Mouse (Mus musculus) T-helper 1 cell (primary cell): Measurements from ENCODE around the gene Lamb1.

Experiments
- in situ Hi-C: fragments of 300-600 bp; cut with MboI, MseI; formaldehyde crosslinking; loops from one replicate; pipeline ENCODE4 v1.15.1; 2025; ENCODE audit warnings: high pct_unique_total_duplicates

The Lamb1 gene

DNA sequence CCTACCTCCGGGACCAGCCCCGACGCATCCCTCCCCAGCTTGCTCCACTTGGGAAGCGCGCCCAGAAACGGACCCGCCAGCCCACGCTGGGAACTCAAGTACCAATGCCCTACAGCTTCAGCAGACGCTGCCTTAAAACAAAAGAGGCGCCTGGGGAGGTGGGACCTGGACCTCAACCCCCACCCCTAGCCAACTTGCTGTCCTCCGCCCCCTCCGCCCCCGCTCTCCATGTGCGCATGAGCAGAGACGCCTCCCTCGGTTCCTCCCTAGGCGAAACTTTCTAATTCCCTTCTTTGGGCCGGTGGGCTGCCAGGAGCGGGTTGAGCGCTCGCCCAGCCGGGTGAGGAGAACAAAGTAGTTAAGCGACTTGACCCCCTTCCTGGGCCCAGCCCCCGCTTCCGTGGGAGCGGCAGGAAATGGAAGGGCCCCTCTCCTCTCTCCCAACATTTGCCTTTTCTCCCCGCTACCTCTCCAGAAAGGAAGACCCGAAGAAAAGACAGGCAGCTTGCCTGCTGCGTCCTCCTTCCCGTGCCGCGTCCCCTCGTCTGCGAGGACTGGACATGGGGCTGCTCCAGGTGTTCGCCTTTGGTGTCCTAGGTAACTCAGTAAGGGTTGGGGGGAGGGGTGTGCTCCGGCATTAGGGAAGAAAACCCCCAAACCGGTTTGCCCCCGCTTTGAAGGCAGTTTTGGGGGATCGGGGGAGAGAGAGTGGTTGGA lies at the start of gene Lamb1:
Lamb1 (plus strand) TSS at position 230 of the 717 bp plus-strand sequence.
- in situ Hi-C loops, result no loop called here

DNA sequence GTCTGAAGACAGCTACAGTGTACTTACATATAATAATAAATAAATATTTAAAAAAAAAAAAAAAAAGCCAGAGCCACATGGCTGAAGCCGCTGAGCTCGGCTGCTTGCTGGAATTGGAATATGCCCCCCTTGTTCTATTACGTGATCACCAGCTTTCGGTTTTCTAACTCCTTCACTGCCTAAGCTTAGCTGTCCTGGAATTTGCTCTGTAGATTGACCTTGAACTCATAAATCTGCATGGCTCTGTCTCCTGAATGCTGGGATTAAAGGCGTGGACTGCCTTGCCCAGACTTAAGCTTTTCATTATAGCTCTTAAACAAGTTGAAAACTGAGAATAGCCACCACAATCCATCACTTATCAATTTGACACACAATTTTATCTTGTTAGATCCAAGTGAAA lies 47.8 kb upstream of the Lamb1 start:
- in situ Hi-C loops, result no loop called here

DNA sequence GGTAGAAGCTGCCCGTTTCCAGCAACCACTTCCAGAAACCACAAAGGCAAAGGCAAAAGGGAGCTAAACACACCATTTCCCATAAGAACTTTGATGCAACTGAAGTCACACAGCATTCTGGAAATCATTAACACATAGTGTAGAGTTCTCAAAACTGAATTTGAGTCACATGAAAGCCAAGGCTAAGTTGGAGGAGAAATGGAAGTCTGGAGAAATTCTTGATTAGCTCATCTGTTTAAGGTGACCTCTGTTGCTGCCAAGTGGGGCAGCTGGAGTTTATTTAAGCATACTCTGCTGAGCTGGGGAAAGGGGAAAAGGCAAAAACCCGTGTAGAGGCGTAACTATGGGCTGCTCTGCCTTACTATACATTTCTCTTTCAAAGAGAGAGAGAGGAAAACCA lies 46.3 kb upstream of the Lamb1 start:
- in situ Hi-C loops, result no loop called here

DNA sequence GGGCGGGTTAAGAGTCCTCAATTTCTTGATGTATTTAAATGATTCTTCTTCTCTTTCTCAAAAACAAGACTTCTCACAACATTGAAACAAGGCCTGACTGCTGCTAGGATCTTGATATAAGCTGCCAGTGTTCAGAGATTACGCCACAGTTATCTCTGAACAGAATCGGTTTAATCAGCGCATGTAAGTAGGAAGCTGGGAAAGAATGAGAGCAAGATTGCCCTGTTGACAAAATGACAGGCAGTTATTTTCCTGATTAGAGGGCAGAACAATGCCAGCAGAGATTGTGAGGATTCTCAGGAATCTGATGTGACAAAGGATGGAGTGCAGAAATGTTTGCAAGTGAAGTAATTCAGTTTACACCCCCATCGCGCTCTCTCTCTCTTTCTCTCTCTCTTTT lies 43.5 kb upstream of the Lamb1 start:
- in situ Hi-C loops, result no loop called here

DNA sequence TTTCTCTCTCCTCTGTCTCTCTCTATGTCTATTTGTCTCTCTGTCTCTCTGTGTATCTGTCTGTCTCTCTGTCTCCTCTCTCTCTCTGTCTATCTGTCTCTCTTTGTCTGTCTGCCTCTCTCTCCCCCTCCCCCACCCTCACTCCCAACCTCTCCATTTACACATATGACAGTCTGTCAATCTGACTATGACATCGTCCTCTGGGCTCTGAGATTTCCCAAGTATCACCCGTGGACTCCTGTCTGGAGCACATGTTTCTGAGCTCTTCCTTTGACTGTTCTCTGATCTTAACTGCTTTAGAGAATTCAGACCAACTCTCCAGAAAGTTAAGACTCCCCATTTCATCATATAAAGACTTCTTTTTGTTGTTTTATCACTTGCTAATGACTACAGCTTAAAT lies 42.8 kb upstream of the Lamb1 start:
- in situ Hi-C loops, result no loop called here

DNA sequence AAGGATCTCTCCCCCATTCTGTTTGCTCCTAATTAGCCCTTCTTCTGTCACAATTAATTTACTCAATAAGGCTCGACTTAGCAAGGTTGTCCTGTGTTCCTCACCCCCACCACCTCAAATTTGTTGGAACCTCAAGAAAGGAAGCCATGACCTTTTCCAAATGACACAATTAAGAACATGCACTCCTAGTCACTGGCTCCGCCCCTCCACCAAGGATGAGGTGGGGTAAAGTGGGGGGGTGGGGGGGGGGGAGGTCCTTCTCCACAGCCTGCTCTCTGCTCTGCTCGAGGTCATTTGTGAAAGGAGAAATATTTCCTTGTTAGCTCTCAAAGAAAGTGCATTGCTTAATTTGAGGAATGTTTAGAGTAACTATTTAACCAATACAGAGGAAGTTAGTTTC lies 42.3 kb upstream of the Lamb1 start:
- in situ Hi-C loops, result no loop called here

DNA sequence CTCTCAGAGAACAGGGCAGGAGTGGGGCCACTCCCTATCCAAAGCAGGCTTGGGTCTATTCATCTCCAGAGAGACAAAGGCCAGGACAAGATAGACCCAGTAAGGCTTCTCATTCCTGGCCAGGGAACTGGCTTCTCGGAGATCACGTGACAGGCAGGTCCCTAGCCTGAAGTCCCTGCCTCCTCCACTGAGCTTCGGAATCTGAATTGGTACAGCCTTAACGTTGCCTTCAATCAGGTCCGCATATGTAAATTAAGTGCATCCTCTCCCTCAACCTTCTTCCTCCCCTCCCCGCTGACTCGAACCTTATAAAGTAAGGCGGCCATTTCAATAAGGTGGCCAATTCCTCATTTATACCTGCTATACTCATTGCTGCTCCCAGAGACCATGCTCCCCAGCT lies 39.6 kb upstream of the Lamb1 start:
- in situ Hi-C loops, result no loop called here

DNA sequence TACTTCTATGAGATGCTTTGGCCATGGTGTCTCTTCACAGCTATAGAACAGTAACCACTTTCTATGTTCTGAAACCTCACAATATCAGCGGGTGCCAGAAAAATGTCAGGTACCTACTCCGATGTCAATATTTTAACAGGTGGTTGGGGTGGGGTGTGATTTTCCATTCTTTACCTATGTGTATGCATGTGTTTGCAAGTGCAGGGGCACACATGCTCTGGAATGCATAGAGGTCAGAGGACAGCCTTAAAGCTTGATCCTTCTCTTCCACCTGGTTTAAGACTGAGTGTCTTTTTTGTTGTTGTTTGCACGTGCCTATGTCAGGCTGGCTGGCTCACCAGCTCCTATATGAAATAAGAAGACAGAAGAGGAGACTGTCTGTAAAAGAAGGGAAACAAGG lies 37.9 kb upstream of the Lamb1 start:
- in situ Hi-C loops, result no loop called here

DNA sequence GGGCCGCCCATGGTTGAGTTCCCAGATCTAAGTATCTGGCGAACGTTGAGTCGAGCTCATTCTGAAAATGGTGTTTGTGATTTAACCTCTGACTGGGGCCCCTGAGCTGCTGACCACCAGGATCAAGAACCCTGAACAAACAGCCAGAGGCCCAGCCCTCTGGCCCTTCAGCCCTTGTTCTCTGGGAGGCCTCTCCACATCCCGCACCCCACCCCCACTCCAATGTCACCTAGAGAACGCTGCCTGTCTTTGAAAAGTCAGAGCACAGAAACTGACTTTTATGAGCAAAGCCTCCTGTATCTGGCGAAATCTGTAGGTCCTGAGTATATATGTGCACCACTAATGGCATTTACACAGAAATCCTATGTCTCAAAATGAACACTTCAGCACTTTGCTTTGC lies 36.2 kb upstream of the Lamb1 start:
- in situ Hi-C loops, result no loop called here

DNA sequence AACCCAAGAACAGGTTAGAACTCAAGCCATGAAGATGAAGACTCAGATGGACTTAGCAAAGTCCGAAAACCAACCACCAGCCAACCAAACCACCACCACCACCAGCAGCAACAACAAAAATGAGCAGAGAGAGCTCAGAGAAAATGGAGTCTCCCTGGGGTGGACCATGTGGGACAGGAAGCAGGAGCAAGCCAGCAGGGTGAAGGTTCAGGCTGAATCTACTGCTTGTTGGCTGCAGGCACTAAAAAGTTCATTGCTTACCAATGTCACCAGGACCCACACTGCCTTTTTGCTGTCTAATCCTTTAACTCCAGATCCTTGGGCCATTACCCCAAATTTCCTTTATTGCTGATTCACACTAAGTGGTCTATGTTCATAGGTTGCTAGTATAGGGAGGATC lies 32.4 kb upstream of the Lamb1 start:
- in situ Hi-C loops, result no loop called here

DNA sequence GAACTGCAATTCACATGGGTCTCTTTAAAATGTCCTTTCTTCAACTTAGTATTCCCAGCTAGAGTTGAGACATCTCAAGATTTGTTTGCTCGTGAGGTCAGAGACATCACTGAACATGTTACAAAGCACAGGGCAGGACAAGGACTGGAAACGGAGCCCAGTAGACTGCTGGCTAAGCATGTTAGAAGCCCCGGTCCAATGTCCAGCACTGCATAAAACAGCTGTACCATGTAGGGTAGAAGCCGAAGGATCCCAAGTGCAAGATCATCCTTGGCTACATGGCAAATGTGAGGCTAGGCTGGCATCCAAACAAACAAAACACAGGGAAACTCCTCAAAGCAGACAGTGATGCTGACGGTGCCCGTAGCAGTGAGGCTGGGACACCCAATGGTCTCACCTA lies 30.0 kb upstream of the Lamb1 start:
- in situ Hi-C loops, result no loop called here

DNA sequence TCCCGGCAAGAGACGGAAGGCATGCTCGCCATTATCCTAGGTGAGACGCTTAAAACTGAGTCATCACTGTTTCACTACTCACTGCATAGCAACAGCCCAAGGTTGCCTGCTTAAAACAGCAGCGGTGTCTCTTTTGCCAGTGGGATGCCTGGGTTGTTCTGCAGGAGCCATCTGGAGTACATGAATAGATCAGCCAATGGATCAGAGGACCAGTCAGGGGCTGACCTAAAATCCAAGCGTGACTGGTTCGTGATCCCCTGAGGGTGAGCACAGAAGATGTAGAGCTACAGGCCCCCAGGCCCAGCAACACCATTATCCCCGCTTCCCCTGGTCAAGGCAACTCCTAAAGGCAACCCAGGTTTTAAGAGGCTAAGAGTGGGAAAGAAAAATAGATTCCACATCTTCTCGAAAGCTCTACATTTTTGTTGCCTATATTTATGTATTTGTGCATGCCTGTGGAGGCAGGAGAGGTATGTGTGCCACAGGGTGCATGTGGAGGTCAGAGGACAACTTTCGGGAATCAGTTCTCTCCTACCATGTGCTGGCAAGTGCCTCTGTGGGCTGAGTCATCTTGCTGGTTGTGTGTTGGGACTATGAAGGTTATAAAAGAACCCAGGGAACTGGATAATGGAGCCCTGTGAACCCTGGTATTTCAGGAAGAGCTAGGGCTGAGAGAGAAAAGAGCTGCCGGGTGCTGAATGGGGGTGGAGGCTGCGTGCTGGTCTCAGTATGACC lies 28.0 kb upstream of the Lamb1 start:
- in situ Hi-C loops, result no loop called here

DNA sequence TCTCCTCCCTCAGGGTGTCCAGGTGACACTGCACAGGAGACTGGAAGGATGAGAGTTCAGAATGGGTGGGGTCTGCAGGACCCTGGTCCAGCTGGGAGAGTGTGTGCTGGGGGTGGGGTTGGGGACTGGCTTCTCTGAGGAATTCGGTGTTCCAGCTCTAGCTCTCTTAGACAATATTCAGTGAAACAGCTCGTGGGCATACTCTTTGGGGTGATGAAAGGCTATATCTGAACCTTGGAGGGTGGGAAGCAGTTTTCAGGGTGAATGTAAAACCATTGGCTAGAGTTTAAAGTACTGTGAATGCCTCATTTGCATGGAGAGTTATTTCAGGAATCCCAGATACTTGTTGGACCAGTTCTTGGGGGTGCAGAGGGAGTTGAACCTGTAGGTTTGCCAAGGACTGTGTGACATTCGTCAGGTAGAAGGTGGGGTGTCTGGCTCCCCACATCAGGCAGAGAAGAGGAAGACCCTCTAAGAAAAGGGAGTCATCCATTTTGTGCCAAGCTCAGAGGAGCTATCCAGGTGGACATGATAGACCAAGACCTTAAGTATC lies 25.9 kb upstream of the Lamb1 start:
- in situ Hi-C loops, result no loop called here

DNA sequence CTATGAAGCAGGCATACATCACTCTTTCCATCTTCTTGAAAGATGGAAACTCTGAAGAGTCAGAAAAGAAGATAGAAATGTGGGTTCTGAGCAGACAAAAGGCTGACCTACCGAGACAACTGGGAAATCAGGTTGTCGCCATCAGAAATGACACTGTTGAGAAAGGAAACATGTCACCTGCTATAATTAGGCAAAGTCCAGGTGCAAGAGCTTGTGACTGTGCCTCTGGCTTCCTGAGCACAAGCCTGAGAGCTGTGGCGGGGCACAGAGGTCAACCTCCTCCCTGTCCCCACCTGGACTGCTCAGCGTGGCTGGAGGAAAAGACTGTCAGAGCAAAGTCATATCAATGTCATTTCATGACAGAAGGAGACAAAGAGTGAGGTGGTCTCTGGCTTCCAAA lies 25.2 kb upstream of the Lamb1 start:
- in situ Hi-C loops, result no loop called here

DNA sequence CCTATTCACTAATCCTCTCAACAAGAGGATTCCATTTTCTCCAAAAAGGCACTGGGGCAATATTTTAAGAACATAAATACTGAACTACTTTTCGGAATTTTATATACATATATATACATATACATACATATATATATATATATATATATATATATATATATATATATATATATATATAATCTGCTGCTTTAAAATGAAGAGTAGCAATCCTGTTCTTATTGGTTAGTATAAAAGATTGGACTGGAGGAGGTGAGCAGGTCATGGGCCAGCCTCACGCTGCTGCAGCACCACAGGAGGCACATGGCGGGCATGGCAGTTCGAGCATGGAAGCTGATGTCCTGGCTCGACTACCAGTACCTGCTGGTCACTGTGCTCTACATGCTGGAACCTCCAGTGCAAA lies 24.6 kb upstream of the Lamb1 start, which contains the start of gene Gm6993:
Gm6993 (plus strand) TSS at position 301 of the 400 bp plus-strand sequence.
- in situ Hi-C loops, result no loop called here

DNA sequence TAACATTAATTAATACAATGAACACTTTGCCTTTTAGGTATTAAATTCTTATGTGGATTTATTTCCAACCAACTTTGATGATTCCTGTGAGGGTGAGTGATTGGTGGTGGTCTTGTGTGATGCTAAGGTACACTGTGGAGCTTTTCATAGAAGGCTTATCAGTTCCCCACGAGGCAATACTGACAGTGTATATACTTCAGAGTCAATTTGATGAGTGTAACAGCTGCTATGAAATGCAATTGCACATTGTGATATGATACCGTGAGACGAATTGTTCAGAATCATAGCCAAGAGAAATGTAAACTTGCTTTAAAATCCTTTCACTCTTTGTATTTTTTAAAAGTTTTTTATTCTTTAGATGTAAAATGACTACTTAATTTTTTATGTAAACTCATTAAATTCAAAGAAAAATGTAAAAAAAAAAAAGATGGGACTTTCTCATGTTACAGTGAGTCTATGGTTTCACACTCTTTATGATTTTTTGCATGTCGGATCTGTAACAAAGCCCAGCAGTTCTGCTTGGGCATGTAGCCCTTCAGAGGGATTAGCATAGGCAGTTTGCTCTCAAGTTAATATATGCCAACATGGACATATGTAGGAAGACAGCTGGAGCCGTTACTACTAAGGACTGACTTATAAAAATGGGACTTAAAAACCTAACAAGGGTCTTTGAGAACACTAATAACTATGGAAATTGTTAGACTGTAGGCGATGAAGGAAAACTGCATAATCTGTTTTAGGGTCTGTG lies 23.3 kb upstream of the Lamb1 start:
- in situ Hi-C loops, result no loop called here

DNA sequence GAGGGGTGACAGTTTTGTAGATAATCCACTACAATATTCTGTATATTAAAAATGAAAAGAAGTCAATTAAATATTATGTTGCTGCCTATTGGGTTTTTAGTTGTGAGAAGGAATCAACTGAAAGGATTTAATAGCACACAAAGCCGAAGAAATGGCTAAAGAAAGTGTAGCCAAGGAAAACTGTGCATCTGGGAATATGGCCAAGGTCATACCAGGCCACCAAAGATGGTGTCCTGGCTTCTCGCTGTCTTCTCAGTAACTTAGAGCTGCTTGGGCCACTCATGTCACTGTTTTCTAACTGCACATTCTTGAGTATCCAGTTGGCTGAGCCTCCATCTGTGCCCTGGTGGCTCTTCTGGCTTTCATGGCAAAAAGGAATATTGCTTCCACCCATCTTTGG lies 21.0 kb upstream of the Lamb1 start:
- in situ Hi-C loops, result no loop called here

DNA sequence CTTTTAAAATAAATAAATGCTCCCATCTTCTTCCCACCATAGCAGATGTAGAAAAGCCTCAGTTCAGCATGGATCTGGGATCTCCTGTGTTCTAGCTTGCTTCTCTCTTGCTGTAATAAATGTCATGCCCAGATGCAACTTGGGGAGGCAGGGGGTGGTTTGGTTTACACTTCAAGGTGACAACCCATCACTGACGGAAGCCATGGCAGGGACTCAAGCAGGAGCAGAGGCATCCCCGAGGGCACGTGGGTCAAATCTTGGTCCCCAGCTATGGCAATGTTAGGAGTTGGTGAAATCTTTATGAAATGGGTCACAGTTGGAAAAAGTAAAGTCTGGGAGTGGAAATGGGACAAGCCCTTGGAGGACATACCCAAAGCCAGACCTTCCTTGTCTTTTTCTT lies 20.3 kb upstream of the Lamb1 start:
- in situ Hi-C loops, result no loop called here

DNA sequence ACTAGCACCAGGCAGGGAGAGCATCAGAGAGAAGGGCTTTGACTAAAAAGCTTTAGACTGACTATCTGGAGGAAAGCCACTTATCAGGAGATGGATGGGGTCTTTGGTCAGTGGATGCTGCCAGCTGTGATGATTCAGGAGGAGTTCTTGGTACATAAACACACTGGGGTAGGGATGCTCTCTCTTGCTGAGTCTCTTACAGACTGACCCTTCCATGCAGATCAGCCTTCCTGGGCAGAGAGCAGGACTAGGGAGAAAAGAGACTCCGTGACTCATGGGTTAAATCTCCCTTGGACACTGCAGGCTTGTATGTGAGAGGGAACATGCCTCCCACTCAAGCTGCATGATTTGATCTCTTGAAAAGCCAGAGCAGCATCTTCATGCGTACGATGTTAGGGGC lies 18.9 kb upstream of the Lamb1 start:
- in situ Hi-C loops, result no loop called here

DNA sequence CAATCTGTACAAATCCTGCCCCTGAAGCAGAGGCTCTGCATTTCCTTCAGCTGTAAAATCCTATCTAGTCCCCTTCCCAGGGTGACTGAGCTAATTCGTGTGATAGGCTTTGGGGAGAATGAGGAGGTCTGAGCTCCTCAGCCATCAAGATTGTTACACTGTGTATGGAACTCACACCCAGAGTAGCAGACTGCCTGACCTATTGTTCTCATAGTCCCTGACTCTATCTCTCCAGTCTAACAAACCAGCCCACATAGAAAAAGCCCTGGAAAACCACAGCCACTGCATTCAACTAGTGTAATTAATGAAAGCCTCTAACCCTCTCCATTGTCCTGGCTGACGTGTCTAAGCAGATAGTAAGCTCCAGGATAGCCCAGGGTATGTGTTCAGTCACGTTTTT lies 18.4 kb upstream of the Lamb1 start:
- in situ Hi-C loops, result no loop called here

DNA sequence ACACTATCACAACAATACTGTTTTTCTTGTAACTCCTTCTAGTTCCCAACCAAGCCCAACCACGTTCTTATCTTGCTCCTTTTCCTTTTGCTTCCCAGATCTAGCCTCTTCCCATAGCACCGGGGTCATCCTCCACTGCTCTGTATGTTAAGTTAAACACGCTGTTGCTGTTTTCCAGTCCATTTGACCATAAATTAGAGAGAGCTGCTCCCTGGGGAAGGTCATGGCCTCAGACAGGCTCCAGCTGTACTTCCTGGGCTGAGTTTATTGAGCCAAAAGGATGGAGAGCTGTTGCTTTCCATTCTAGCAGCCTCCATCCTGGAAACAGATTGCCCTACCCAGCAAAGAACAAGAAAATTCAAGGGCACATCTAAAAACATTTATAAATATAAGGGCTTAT lies 16.9 kb upstream of the Lamb1 start:
- in situ Hi-C loops, result no loop called here

DNA sequence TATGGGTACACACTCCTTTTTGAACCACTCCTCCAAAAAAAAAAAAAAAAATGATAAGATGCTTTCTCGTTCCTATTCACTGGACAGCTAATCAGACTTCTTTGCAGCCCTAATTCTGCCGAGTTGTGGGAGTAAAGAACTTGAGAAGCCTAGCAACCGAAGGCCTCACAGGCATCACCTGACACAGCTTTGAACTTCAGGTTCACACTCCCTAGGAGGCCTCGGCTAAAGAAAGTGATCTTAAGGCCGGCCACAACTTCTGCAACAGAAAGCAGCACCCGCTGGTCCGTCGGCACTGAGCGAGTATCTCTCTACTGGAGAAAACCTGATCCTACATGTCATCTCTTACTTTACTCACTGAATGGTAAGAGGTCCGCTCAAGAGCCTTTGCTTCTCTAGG lies 16.4 kb upstream of the Lamb1 start:
- in situ Hi-C loops, result no loop called here
